Mouse (Mus musculus) cerebellum, postnatal 14 days (tissue): ENCODE results near the gene 2310039H08Rik.

ENCODE experiments used
- DNase-seq, 2 experiments: peaks; one replicate each; pipeline ENCODE4 v3.0.0; 2021; ENCODE audit warnings: mixed read lengths in 2 of 2

Gene 2310039H08Rik

GRCm38 (mm10) chr17:46810672-46811071 lies 38.2 kb downstream of the 2310039H08Rik start:
- DNase-seq, result no peak

- no peak for DNase-seq
Observed at GRCm38 (mm10) chr17:46812442-46812841, 40.0 kb downstream of the 2310039H08Rik start.

GRCm38 (mm10) chr17:46813637-46814036 lies 41.2 kb downstream of the 2310039H08Rik start:
- no peak for DNase-seq

- no peak for DNase-seq
Observed at GRCm38 (mm10) chr17:46814497-46814896, 42.1 kb downstream of the 2310039H08Rik start.

- DNase-seq, result no peak
Observed at GRCm38 (mm10) chr17:46816306-46816705, 43.9 kb downstream of the 2310039H08Rik start.

GRCm38 (mm10) chr17:46817734-46818158 lies 45.3 kb downstream of the 2310039H08Rik start:
- DNase-seq, result no peak

- DNase-seq, result no peak
Observed at GRCm38 (mm10) chr17:46820628-46821027, 48.2 kb downstream of the 2310039H08Rik start.
